ENCODE assay signal across 10 mouse cellular contexts in genomic region chr13:73260354-73261035, GRCm38 (mm10). TPM values are rescaled to one million over a fixed set of nuclear protein-coding genes. Genes with fewer than 3 reads are reported as not detected.
DNase-seq lines count a peak whose midpoint lies in the region; ATAC-seq lines count a peak whose summit lies in the region.
"Had no signal": no experiment of that assay in that cellular context is flagged by ENCODE, and none has a peak within 500 bp of the region (broad histone marks: within the 10 kb centered on the region; RNA-seq: fewer than 3 reads in every experiment).

Gene Irx4 (plus strand): TSS chr13:73260479.

- DNase-seq in embryo, embryonic 10.5 days (ENCODE audit: low spot score): peak; percentile 25
- DNase-seq in embryo, embryonic 10 days (ENCODE audit: low spot score): no peak
- DNase-seq in hindbrain, embryonic 14.5 days (ENCODE audit: low spot score): no peak
- no peak for DNase-seq in gastrocnemius, postnatal 14 days
- no peak for DNase-seq in gastrocnemius, postnatal 4 days (ENCODE audit: low spot score in 2 of 2)
- DNase-seq: lung, postnatal 14 days; spleen, adult 18-20 months had no signal

- H3K9ac ChIP-seq in forebrain, embryonic 13.5 days: no peak within 1 kb of the TSS
- H3K9ac ChIP-seq in hindbrain, embryonic 14.5 days: peak within 1 kb of the TSS; percentile 41
- peak within 1 kb of the TSS; percentile 31 for H3K9ac ChIP-seq in midbrain, embryonic 16.5 days (ENCODE audit: low read depth, low read length)

- H3K27ac ChIP-seq in forebrain, embryonic 13.5 days: no peak within 1 kb of the TSS
- peak within 1 kb of the TSS; percentile 34; the same call in 1 of the 2 replicates for H3K27ac ChIP-seq in hindbrain, embryonic 14.5 days
- H3K27ac ChIP-seq in midbrain, embryonic 16.5 days (ENCODE audit: low read length): no peak within 1 kb of the TSS

- no peaks in the 10 kb centered on the region for H3K9me3 ChIP-seq in forebrain, embryonic 13.5 days (replicated peaks)
- no peaks in the 10 kb centered on the region for H3K9me3 ChIP-seq in hindbrain, embryonic 14.5 days (ENCODE audit: control insufficient read depth, low read length)
- H3K9me3 ChIP-seq in midbrain, embryonic 16.5 days (replicated peaks; ENCODE audit: control insufficient read depth, low read length, poor library complexity, severe bottlenecking): no peaks in the 10 kb centered on the region

- peaks cover 91% of the 10 kb centered on the region for H3K27me3 ChIP-seq in forebrain, embryonic 13.5 days
- peaks cover 94% of the 10 kb centered on the region for H3K27me3 ChIP-seq in hindbrain, embryonic 14.5 days (ENCODE audit: control insufficient read depth, insufficient read depth, low read length)
- H3K27me3 ChIP-seq in midbrain, embryonic 16.5 days (ENCODE audit: control insufficient read depth, insufficient read depth, low read depth, low read length): peaks cover 66% of the 10 kb centered on the region

- H3K4me1 ChIP-seq in forebrain, embryonic 13.5 days: peaks cover 31% of the 10 kb centered on the region
- peaks cover 25% of the 10 kb centered on the region for H3K4me1 ChIP-seq in hindbrain, embryonic 14.5 days (replicated peaks; ENCODE audit: control insufficient read depth, insufficient read depth, low read length)
- peaks cover 20% of the 10 kb centered on the region for H3K4me1 ChIP-seq in midbrain, embryonic 16.5 days (ENCODE audit: control insufficient read depth, insufficient read depth, low read length)

- H3K4me2 ChIP-seq in forebrain, embryonic 13.5 days: peak within 1 kb of the TSS; percentile 61
- peak within 1 kb of the TSS; percentile 81 for H3K4me2 ChIP-seq in hindbrain, embryonic 14.5 days (replicated peaks)
- H3K4me2 ChIP-seq in midbrain, embryonic 16.5 days (ENCODE audit: low read length): peak within 1 kb of the TSS; percentile 93

- no peaks in the 10 kb centered on the region for H3K36me3 ChIP-seq in forebrain, embryonic 13.5 days (ENCODE audit: poor library complexity, severe bottlenecking)
- H3K36me3 ChIP-seq in hindbrain, embryonic 14.5 days (replicated peaks; ENCODE audit: control insufficient read depth, insufficient read depth): no peaks in the 10 kb centered on the region
- no peaks in the 10 kb centered on the region for H3K36me3 ChIP-seq in midbrain, embryonic 16.5 days (ENCODE audit: control insufficient read depth, insufficient read depth, low read length)

- under 1% methylated on average over 76 of the region's 86 CpGs for WGBS in forebrain, embryonic 13.5 days
- WGBS in hindbrain, embryonic 14.5 days: under 1% methylated on average over 59 of the region's 86 CpGs
- under 1% methylated on average over 72 of the region's 86 CpGs for WGBS in midbrain, embryonic 16.5 days

- peak within 1 kb of the TSS; percentile 39 for H3K4me3 ChIP-seq in forebrain, embryonic 13.5 days
- H3K4me3 ChIP-seq in hindbrain, embryonic 14.5 days (replicated peaks; ENCODE audit: low read length): peak within 1 kb of the TSS; percentile 43
- peak within 1 kb of the TSS; percentile 48 for H3K4me3 ChIP-seq in midbrain, embryonic 16.5 days (ENCODE audit: low read depth, low read length)

- intact Hi-C loops in gastrocnemius, postnatal 14 days (cut with DNase I; ENCODE audit: low total_unique reads): no loop called here

- ATAC-seq in forebrain, embryonic 13.5 days: no peak
- no peak for ATAC-seq in hindbrain, embryonic 14.5 days (ENCODE audit: low FRiP score)
- peak; percentile 26; the same call in 1 of the 2 replicates for ATAC-seq in midbrain, embryonic 16.5 days
- ATAC-seq in granulocyte monocyte progenitor cell, adult 5-6 weeks (replicated peaks; ENCODE audit: poor library complexity, severe bottlenecking): no peak

RNA-seq across cellular contexts. Expression of gene Irx4, which starts in this region (rescaled TPM):
- not detected in 2 replicates for polyA plus RNA-seq in forebrain, embryonic 13.5 days (2015; fragmentation: Nextera tagmentation; extraction: Ambion mirVana)
- 3.9 and 4.2 TPM in 2 replicates for polyA plus RNA-seq in hindbrain, embryonic 14.5 days (2014; fragmentation: Nextera tagmentation; extraction: Ambion mirVana)
- polyA plus RNA-seq in midbrain, embryonic 16.5 days (2015; fragmentation: Nextera tagmentation; extraction: Ambion mirVana): 0.87 and 1.4 TPM in 2 replicates
- not detected in 2 replicates for total RNA-seq in granulocyte monocyte progenitor cell, adult 5-6 weeks (2014; fragmentation: Nextera tagmentation)
- not detected in 2 replicates for total RNA-seq in granulocyte monocyte progenitor cell, adult 5-6 weeks (2017)
- total RNA-seq in gastrocnemius, postnatal 14 days (2021): not detected
- total RNA-seq in gastrocnemius, postnatal 4 days (2021): not detected
